Mouse (Mus musculus): Measurements from ENCODE around the gene Acta2. TPM values are rescaled to one million over a fixed set of nuclear protein-coding genes. Genes with fewer than 3 reads are reported as not detected.
A peak's percentile ranks its signal among the peaks of the same experiment; 100 is the strongest.

Acta2 gene
- polyA plus RNA-seq, 1 experiment: 18.2 TPM

DNA sequence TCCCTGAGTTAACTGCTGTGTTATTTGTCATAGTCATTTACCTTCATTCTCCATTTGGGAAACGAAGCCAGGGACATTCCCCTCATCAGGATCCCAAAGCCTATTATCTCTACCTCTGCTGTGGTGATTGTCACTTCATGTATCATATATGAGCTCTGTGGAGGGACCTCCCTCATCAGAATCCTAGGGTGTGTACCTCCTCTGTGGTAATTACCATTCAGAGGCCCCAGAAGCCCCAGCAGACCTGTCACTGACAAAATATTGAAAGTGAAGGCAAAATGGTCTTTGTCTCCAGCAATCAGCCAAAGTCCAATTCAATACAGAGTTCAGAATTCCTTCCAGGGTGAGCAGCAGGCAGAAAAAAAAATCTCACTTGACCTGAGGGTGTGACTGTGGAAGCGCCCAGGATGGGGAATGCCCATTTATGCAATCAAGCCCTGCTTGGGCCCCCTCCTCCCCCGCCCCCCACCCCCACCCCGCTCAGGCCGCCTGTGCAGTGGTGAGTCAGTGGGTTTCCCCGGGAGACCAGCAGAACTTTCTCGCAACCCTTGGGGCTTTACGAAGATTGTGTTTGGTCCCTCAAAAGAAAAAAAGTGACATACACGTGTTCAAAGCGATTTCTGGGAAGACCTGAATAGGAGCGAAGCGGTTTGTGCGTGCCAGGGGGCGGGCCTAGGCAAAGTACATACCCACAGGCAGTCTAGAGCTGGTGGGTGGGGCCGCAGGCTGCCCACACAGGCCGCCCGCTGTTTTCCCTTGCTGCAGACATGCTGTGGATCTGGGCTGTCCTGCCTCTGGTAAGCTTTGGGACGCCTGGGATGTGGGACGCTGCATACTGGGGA is 34.8 kb upstream of the Acta2 start, which contains the start of gene Fas:
Gene Fas, plus strand, starts transcription at position 719 of the 842 bp plus-strand sequence.
- peak; percentile 79 for DNase-seq (ENCODE audit: low read depth)
- TF ChIP-seq CTCF (IDR thresholded peaks at IDR 0.05; ENCODE audit: borderline replicate concordance, extremely low read depth, insufficient read depth, insufficient read length): no peak
- TF ChIP-seq POLR2A (IDR thresholded peaks at IDR 0.05; ENCODE audit: borderline replicate concordance, extremely low read depth, insufficient read depth, insufficient read length, poor library complexity, severe bottlenecking): no peak

DNA sequence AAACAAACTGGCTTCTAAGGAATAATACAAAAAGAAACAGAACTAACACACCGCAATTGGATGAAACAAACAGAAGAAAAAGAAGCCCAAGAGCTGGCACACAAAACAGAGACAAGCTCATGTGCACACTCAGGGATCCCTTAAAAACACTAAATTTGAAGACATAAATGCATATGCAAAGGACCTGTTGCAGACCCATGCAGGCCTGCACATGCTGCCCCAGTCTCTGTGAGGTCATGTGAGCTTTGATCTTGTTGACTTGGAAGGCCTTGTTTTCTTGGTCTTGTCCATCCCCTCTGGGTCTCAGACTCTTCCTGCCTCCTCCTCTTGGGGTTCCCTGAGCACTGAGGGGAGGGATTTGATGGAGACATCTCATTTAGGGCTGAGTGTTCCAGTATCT is 33.3 kb upstream of the Acta2 start:
- no peak for DNase-seq (ENCODE audit: low read depth)
- TF ChIP-seq POLR2A (IDR thresholded peaks at IDR 0.05; ENCODE audit: borderline replicate concordance, extremely low read depth, insufficient read depth, insufficient read length, poor library complexity, severe bottlenecking): no peak
- no peak for TF ChIP-seq CTCF (IDR thresholded peaks at IDR 0.05; ENCODE audit: borderline replicate concordance, extremely low read depth, insufficient read depth, insufficient read length)

DNA sequence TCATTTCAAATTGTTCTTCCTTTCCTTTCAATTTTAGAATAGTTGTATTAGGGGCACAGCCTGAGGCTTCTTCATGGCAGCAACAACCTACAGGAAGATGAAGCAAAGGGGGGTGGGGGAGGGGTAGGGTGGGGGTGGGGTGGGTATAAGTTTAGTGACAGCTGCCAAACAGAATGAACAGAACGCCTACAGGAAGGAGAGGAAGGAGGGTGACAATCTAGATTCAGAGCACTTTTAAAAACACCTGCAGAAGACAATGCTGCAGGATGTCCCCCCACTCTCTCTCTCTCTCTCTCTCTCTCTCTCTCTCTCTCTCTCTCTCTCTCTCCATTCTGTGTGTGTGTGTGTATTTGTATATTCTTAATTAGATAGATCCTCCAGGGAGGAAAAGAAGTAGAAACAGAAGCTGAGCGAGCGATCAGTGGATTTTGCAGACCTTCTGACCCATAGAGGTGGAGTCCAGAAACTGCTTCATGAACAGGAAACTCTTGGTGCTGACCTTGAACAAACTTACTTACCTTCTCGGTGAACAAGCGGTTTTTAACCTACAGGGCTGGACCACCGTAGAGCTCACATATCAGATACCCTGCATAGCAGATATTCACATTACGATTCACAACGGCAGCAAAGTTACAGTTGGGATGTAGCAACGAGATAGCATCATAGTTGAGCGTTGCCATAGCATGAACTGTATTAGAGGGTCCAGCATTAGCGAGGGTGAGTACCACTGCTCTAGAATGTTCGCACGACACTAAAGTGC is 32.4 kb upstream of the Acta2 start:
- DNase-seq (ENCODE audit: low read depth): no peak
- TF ChIP-seq CTCF (IDR thresholded peaks at IDR 0.05; ENCODE audit: borderline replicate concordance, extremely low read depth, insufficient read depth, insufficient read length) (no peak), POLR2A (IDR thresholded peaks at IDR 0.05; ENCODE audit: borderline replicate concordance, extremely low read depth, insufficient read depth, insufficient read length, poor library complexity, severe bottlenecking) (no peak)

DNA sequence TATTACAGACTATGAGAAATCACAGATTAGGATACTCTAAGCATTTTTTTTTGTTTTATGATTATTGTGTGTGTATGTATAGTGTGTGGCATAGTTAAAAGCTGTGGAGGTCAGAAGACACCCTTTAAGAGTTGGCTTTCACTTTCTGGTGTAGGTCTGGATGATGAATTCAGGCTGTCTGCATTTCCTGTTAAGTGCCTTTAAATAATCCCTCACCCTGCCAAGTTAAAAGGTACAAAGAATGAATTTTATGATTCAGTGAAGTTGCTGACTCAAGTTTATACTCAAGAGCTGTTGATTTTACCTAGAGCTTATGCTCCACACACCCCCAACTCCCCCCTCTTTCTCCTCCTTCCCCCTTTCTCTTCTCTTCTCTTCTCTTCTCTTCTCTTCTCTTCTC is 31.8 kb upstream of the Acta2 start:
- TF ChIP-seq POLR2A (IDR thresholded peaks at IDR 0.05; ENCODE audit: borderline replicate concordance, extremely low read depth, insufficient read depth, insufficient read length, poor library complexity, severe bottlenecking) (no peak), CTCF (IDR thresholded peaks at IDR 0.05; ENCODE audit: borderline replicate concordance, extremely low read depth, insufficient read depth, insufficient read length) (no peak)
- DNase-seq (ENCODE audit: low read depth): no peak

DNA sequence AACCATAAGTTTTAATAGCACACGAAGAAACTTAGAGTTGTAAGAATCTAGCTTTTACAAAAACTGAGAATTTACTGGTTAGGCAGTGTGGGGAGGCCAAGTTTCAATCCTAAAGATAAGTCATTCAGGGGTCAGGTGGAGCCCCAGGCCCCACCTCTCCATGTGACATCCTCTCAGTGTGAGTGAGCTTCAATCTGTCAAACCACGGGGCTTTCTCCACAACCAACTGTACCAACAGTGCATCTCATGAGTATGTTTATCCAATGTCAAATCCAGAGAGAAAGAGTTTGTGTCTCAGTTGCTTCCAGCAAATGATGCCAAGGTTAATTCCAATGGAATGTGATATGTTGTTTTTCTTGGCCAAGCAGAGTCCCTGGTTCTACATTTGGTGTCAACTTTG is 29.4 kb upstream of the Acta2 start:
- DNase-seq (ENCODE audit: low read depth): no peak
- TF ChIP-seq POLR2A (IDR thresholded peaks at IDR 0.05; ENCODE audit: borderline replicate concordance, extremely low read depth, insufficient read depth, insufficient read length, poor library complexity, severe bottlenecking): no peak
- TF ChIP-seq CTCF (IDR thresholded peaks at IDR 0.05; ENCODE audit: borderline replicate concordance, extremely low read depth, insufficient read depth, insufficient read length): no peak

DNA sequence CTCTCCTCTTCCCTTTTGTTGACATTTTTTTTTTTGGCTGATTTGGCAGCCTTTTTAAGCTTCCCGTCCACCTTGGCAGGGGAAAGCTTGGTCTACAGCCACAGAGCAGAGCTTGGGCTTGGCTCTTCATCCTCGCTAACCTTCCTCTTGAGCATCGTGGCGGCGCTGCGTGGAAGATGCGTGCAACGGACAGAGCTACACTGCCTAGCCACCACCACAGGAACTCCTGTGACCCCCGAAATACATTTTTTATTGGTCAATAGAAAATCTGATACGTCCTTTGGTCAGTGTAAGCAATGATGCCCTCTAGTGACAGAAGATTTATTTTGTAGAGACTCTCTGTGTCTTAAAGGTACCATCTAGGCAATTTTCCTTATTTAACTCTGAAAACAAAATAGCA is 29.0 kb upstream of the Acta2 start:
- no peak for DNase-seq (ENCODE audit: low read depth)
- TF ChIP-seq CTCF (IDR thresholded peaks at IDR 0.05; ENCODE audit: borderline replicate concordance, extremely low read depth, insufficient read depth, insufficient read length) (no peak), POLR2A (IDR thresholded peaks at IDR 0.05; ENCODE audit: borderline replicate concordance, extremely low read depth, insufficient read depth, insufficient read length, poor library complexity, severe bottlenecking) (no peak)

DNA sequence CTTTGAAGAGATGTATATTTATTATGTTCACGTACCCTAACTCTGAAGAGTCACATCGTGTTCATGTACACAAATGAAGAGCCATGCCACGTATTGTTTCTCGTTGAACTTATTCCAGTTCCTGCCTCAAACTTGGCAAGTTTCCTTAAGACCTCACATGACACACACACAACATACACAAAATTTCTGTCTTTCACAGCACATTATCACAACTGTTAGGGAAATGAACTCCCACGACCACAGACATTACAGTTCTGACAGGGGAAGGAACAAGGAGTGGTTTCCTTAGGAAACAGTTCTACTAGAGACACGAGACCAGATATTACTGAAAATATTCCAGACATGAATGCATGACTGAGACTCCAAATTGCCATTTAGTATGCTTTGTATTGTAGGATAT is 28.2 kb upstream of the Acta2 start:
- DNase-seq (ENCODE audit: low read depth): no peak
- TF ChIP-seq CTCF (IDR thresholded peaks at IDR 0.05; ENCODE audit: borderline replicate concordance, extremely low read depth, insufficient read depth, insufficient read length) (no peak), POLR2A (IDR thresholded peaks at IDR 0.05; ENCODE audit: borderline replicate concordance, extremely low read depth, insufficient read depth, insufficient read length, poor library complexity, severe bottlenecking) (no peak)

DNA sequence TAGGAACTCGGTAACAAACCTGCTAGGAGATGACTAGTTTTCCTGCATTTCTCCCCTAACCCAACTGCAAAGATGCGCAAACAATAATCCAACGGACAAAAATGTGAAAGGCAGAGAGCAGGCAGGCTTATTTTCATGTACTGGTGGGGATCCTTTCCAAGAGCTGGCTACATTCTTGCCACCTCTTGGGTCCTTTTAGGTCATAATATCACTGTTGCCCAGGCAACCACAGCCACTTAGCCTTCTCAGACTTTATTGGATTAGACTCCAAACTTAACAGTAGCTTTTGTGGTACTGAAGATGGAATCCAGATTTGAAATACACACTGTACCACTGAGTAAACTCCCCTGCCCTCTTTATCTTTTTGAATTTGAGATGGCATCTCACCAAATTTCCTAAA is 22.7 kb upstream of the Acta2 start:
- TF ChIP-seq CTCF (IDR thresholded peaks at IDR 0.05; ENCODE audit: borderline replicate concordance, extremely low read depth, insufficient read depth, insufficient read length) (no peak), POLR2A (IDR thresholded peaks at IDR 0.05; ENCODE audit: borderline replicate concordance, extremely low read depth, insufficient read depth, insufficient read length, poor library complexity, severe bottlenecking) (no peak)
- DNase-seq (ENCODE audit: low read depth): no peak

DNA sequence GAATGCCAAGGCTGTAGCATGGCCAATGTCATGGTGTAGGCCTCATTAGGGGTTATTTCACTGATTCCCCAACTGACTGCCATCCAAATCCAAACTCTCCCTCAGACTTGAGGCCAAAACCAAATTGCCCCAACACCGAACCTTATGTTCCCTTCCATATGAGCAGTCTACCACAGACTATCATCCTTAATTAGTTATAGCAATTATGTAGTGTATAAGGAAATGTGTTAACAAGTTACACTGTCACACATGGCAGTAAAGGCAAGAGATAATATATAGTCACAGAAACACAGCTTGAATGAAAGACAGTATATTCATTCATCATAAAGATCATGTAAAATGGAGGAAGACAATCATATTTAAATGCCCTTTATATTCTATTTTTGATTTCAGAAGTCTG is 17.7 kb upstream of the Acta2 start:
- peak; percentile 26 for DNase-seq (ENCODE audit: low read depth)
- TF ChIP-seq CTCF (IDR thresholded peaks at IDR 0.05; ENCODE audit: borderline replicate concordance, extremely low read depth, insufficient read depth, insufficient read length): no peak
- TF ChIP-seq POLR2A (IDR thresholded peaks at IDR 0.05; ENCODE audit: borderline replicate concordance, extremely low read depth, insufficient read depth, insufficient read length, poor library complexity, severe bottlenecking): no peak

DNA sequence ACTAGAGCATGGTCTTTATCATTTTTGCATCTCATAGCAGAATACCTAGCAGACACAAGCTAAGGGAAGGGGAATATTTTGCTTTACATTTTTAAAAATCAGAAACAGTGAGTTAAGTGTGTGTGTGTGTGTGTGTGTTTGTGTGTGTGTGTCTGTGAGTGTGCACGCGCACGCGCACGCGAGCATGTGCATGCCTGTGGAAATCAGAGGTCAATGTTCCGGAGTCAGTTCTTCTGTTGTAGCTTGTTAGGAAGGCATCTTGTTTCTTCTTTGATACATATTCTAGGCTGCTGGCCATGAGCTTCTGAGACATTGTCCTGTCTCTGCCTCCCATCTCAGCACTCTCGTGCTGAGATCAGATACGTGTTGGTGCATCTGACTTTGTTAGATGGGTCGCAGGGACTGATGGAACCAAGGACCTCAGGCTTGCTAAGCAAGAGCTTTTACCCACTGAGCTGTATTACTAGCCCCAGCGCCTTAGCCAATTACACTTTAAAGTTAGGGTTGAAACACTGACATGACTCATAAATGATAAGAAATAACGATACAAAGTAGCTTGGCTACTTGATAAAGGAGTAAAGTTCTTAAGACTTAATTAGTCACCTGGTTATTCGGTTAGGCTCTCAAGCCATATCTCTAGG is 15.6 kb upstream of the Acta2 start:
- no peak for TF ChIP-seq POLR2A (IDR thresholded peaks at IDR 0.05; ENCODE audit: borderline replicate concordance, extremely low read depth, insufficient read depth, insufficient read length, poor library complexity, severe bottlenecking)
- TF ChIP-seq CTCF (IDR thresholded peaks at IDR 0.05; ENCODE audit: borderline replicate concordance, extremely low read depth, insufficient read depth, insufficient read length): no peak
- no peak for DNase-seq (ENCODE audit: low read depth)

DNA sequence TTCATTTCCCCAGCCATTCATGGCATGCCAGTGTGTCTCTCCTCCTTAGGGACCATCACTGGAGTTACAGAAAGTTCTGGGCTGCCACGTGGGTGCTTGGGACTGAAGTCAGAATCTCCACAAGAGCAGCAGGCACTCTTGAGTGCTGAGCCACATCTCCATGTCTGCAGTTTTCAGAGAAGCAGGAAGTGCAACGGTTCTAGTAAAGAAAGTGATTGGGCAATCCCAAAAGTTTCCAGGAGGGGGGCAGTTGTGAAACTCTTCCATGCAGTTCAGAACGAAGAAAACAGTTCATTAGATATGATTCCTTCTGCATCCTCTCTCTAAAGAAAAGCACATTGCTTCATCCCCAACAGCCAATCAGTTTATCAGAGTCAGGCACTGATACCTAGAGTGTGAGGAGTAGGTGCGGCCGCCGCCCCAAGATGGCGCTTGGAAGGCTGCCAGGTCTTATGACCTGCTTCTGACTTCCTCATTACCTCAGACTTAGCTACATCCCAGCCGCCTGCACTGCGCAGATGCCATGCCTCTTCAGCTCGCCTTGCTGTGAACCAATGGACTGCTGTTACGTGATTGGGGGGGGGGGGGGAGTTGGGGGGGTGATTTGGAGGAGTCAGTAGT is 14.8 kb upstream of the Acta2 start:
- TF ChIP-seq POLR2A (IDR thresholded peaks at IDR 0.05; ENCODE audit: borderline replicate concordance, extremely low read depth, insufficient read depth, insufficient read length, poor library complexity, severe bottlenecking) (no peak), CTCF (IDR thresholded peaks at IDR 0.05; ENCODE audit: borderline replicate concordance, extremely low read depth, insufficient read depth, insufficient read length) (no peak)
- no peak for DNase-seq (ENCODE audit: low read depth)
